22 mouse cellular contexts compared by ENCODE assay signal in the genomic region with DNA sequence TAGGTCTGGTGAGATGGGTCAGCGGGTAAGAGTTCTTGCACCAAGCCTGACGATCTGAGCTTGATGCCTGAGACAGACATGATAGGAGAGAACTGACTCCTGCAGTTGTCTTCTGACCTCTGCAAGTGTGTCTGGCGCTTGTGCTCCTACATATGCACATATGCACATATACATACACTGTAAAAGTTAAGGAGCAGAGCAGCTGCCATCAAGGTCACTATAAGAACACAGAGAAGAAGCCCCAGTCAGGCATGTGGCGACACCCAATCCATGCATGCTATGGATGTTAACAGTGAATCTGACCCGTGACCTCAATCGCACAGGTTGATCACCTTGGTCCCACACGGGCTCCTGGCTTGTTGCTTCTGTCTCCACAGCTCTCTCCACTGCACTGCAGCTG. TPM values are rescaled to one million over a fixed set of nuclear protein-coding genes. Genes with fewer than 3 reads are reported as not detected.
A peak's percentile ranks its signal among the peaks of the same experiment; 100 is the strongest.
DNase-seq lines count a peak whose midpoint lies in the region; TF ChIP-seq lines count a peak whose summit lies in the region.
"Had no signal": no experiment of that assay in that cellular context is flagged by ENCODE, and none has a peak within 500 bp of the region (broad histone marks: within the 10 kb centered on the region; RNA-seq: fewer than 3 reads in every experiment).

No protein-coding gene starts in this region.

- peaks cover 28% of the 10 kb centered on the region for H3K4me1 ChIP-seq in kidney, adult 2 months (ENCODE audit: control insufficient read depth, insufficient read depth, low read length)

- no peak overlapping the region for H3K4me3 ChIP-seq in gastrocnemius, adult 2 months
- no peak overlapping the region for H3K4me3 ChIP-seq in kidney, adult 2 months (ENCODE audit: insufficient read depth, low read depth, low read length)
- H3K4me3 ChIP-seq: embryonic facial prominence, embryonic 13.5 days; embryonic facial prominence, embryonic 15.5 days; erythroblast, embryonic 14.5 days; forebrain, embryonic 10.5 days; forebrain, embryonic 12.5 days had no signal

- WGBS in kidney, adult 2 months: 95% methylated on average over 7 of the region's 7 CpGs

- H3K27ac ChIP-seq in gastrocnemius, adult 2 months: peak overlapping the region; percentile 56; the same call in 1 of the 2 replicates
- H3K27ac ChIP-seq in kidney, adult 2 months (ENCODE audit: insufficient read depth, low read depth, low read length): no peak overlapping the region
- H3K27ac ChIP-seq: embryonic facial prominence, embryonic 13.5 days; embryonic facial prominence, embryonic 15.5 days; forebrain, embryonic 12.5 days had no signal

- no peak for TF ChIP-seq POLR2A in kidney, adult 2 months (IDR thresholded peaks at IDR 0.05; ENCODE audit: low read depth, low read length)

- no peaks in the 10 kb centered on the region for H3K27me3 ChIP-seq in kidney, adult 2 months (replicated peaks; ENCODE audit: control insufficient read depth, insufficient read depth, low read length)
- H3K27me3 ChIP-seq: CH12.LX; embryonic facial prominence, embryonic 13.5 days; embryonic facial prominence, embryonic 15.5 days; forebrain, embryonic 12.5 days had no signal

- DNase-seq in gastrocnemius, adult 2 months: no peak
- DNase-seq in gastrocnemius, postnatal 25 days: no peak
- DNase-seq in ZHBTc4 (ENCODE audit: low read depth, low spot score): peak; percentile 84
- no peak for DNase-seq in right cerebral cortex, postnatal 4 days
- no peak for DNase-seq in kidney, adult 2 months
- DNase-seq: adrenal gland, adult 2 months; adrenal gland, postnatal 10 days; adrenal gland, postnatal 25 days; B cell, adult 2 months; cerebellum, adult 11 months; cerebellum, adult 18-20 months; cerebellum, adult 8-10 months; cerebellum, adult 9-11 months; cerebellum, postnatal 14 days; cerebellum, postnatal 36 days; embryo, embryonic 11 days had no signal

- intact Hi-C loops in gastrocnemius, adult 2 months (cut with DNase I): no loop called here

- H3K36me3 ChIP-seq in kidney, adult 2 months (ENCODE audit: control insufficient read depth, insufficient read depth, low read length): no peaks in the 10 kb centered on the region

- TF ChIP-seq CTCF in gastrocnemius, adult 2 months (IDR thresholded peaks at IDR 0.05): no peak
- no peak for TF ChIP-seq CTCF in kidney, adult 2 months (conservative IDR thresholded peaks at IDR 0.05; ENCODE audit: insufficient read depth, insufficient read length, low read depth, low read length)

RNA-seq across cellular contexts. Expression of gene Angptl2, which starts 10.1 kb away (rescaled TPM):
- 10 to 100 TPM; 20.6 to 47.1 TPM for total RNA-seq in gastrocnemius, adult 2 months (2021)
- 10 to 100 TPM; 64.2 to 68.7 TPM for total RNA-seq in gastrocnemius, postnatal 25 days (2021)
- 90.1 and 93.0 TPM in 2 replicates for polyA plus RNA-seq in kidney, adult 2 months (2012; rRNA removed)
- polyA plus RNA-seq: erythroblast, embryonic 14.5 days had no signal
